Mouse (Mus musculus) lung, postnatal 10 days (tissue): ENCODE data around the gene C130074G19Rik.

Experiments
- DNase-seq: peaks from one replicate; pipeline ENCODE4 v3.0.0; 2021

C130074G19Rik gene

GRCm38 (mm10) chr1:184872069-184872819 lies 10.8 kb downstream of the C130074G19Rik start:
- no peak for DNase-seq

GRCm38 (mm10) chr1:184871506-184871905 lies 11.5 kb downstream of the C130074G19Rik start:
- peak; percentile 53 for DNase-seq

GRCm38 (mm10) chr1:184870646-184871385 lies 12.2 kb downstream of the C130074G19Rik start:
- no peak for DNase-seq

DNA sequence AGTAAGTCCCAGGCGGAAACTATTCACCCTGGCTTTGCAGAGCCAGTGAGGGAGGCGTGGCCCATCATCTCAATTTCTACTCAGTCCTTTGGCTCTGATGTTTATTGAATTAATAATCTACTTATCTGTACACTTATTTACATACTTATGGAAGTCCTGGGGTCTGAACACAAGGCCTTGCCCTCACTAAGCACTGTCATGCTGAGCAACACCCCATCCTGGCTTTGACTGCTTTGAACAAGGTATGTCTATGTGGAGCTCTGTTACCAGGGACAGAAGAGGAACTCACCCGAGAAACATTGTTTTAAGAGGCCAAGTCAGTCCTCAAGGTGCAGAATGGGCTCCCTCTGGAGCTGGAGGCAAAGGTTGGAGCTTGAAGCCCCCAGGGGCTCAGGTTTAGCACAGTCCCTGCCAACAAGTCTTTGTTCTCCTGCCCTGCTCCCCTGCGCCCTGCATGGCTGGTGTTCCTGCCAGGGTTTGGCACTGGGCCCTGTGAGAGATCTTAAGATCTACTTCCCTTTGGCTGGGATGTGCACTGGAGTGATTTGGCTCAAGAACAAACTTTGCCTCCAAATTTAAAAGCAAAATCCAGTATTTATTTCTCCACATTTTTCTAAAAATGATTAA lies 13.0 kb downstream of the C130074G19Rik start:
- DNase-seq = peak; percentile 80

DNA sequence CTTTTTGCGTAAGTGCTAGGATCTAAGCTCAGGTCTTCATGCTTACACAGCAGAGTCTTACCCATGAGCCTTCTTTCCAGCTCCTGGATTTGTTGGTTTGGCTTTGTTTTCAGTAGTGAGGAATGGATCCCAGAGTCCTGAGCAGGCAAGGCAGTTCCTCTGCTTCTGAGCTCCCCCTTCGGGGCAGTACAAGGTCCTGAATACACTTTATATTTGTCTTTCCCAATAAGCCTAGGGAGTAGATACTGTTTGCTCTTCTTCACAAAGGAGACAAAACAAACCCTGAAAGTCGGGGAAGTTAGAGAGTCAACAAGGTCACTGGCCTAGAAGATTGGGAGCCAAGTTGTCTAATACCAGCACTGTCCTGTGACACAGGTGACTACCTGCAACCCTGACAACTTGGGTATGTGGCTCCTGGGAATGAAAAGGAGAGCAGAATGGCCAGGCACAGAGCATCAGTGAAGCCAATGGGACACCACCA lies 15.3 kb downstream of the C130074G19Rik start:
- DNase-seq = no peak

DNA sequence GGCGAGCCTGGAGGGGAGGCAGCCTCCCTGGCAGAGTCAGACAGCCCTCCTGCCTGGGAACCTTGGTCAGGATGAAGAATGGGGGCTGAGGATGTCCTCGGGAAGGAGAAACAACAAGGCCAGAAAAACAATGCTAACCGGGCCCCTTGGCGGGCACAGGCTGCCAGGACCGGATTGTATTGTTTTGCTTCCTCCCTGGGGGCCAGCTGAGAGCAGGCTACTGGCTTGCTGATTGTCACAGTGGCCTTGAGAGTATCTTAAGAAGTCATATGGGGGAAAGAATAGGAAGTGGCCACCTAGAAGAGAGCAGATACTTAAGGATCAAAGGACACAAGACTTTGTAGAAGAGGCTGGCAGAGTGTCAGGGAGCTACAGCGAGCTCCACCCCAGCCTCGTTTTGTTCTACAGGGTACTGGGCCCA lies 18.6 kb downstream of the C130074G19Rik start:
- peak; percentile 74 for DNase-seq

DNA sequence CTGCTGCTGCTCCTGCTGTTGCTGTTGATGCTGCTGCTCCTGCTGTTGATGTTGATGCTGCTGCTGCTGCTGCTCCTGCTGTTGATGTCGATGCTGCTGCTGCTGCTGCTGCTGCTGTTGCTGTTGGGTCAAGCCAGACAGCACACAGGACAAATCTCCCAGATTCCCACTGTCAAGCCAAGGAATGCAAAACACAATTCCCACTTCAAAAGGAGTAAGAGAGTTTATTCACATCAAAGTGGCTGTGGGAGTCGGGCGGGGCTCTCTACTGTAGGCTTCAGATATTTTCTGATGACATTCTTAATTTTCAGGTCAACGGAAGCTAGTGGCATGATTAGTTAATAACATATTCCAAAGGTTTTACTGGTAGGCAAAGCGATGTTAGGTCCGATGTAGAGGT lies 20.4 kb downstream of the C130074G19Rik start:
- DNase-seq = no peak

- DNase-seq = no peak
These were observed 21.5 kb downstream of the C130074G19Rik start for GRCm38 (mm10) chr1:184861551-184861950.

DNA sequence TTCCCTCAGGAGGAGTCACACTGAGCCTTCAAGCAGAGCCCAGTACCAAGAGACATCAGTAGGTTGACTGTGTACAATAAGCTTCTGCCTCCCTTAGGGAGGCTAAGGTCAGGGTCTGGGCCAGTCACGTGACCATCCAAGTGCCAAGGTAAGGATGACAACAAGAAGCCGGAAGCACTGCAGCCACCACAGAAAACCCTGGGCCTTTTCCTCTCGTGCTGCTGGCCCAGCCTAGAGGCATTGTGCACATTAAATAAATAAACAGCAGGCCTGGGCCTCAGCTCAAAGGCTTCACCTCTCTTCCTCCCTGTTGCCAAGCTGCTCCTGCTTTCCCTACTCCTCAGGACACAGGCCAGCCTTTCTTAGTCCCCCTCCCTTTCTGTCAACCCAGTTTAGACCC lies 22.7 kb downstream of the C130074G19Rik start:
- DNase-seq = peak; percentile 75

- peak; percentile 60 for DNase-seq
These were observed 24.8 kb downstream of the C130074G19Rik start for GRCm38 (mm10) chr1:184858253-184858652.

GRCm38 (mm10) chr1:184857216-184857615 lies 25.8 kb downstream of the C130074G19Rik start:
- no peak for DNase-seq

DNA sequence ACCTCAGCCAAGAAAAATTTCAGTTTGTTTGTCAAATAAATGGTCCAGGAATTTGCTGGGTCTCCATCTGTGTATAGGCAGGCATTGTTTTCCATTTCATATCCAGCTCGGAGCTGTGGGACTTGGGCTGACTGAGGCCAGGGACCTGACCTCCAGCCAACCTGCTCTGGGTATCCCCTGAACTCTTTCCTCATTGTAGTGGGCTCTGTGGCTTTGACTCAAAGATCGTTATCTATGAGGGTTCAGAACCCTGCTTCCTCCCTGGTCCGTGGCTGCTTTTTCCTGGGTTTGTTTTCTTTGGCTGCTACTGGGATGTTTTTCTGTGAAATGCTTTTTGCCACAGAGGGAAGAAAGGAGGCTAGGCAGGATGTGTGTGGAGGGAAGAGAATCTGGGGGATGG lies 29.1 kb downstream of the C130074G19Rik start:
- DNase-seq = peak; percentile 22

- peak; percentile 93 for DNase-seq
These were observed 29.7 kb downstream of the C130074G19Rik start for GRCm38 (mm10) chr1:184853339-184853738.

DNA sequence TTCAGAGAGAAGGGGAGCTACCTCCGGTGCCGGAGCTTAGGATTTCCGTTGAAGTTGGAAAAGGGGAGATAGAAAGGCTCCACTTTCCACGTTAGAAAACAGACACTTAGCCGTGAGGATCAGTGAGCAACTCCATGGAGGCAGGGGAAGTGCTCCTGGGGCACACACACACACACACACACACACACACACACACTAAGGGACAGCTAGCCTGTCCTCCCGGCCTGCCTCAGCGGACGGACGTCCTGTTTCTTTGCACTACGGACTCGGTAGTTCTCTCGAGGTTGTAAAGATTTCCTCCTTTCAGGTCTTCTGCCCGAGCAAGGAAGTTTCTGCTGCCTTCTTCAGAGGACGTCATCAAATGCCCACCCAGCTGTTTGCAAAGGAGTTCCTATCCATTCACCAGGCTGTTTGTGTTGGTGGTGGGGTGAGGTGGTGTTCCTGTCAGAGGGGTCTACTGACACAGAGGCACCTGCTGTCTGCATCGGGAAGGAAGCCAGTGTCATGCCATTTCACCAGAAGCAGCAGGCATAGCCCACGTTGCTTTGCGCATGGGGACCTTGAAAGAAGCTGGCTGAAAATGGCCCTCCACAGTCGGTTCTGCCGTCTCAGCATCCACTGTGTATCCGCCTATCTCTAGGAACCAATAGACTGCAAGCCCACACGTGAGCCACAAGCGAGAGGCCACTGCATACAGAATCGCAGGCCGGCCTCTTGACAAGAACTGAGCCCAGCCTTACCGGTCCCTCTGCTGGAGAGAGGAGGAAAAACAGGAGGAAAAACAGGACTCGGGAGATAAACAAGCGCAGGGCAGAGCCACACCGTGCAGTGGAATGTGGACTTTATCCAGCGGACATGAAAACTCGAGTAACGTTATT lies 31.0 kb downstream of the C130074G19Rik start:
- peak; percentile 95 for DNase-seq

DNA sequence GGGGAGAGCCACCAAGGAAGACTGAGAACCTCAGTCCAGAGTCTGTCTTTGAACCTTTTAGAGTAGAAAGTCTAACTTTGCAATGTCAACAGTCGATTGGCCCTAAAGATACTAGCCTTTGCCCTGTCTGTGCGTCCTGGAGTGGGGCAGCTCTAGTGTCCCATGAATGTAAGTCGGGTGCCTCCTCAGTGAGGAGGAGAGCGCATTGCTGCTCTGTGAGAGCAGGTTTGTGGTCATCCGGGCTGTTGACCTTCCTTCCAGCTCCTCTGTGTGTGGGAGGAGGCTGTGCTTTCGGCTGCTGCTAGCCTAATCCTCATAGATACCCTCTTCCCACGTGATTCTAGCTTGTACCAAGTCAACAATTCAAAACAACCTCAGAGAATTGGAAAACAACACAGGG lies 31.9 kb downstream of the C130074G19Rik start:
- no peak for DNase-seq

- DNase-seq = no peak
These were observed 36.0 kb downstream of the C130074G19Rik start for GRCm38 (mm10) chr1:184846973-184847372.

GRCm38 (mm10) chr1:184846092-184846750 lies 36.8 kb downstream of the C130074G19Rik start, which contains the start of gene Marc2:
Gene Marc2 (minus strand): TSS chr1:184846451.
- DNase-seq = no peak

DNA sequence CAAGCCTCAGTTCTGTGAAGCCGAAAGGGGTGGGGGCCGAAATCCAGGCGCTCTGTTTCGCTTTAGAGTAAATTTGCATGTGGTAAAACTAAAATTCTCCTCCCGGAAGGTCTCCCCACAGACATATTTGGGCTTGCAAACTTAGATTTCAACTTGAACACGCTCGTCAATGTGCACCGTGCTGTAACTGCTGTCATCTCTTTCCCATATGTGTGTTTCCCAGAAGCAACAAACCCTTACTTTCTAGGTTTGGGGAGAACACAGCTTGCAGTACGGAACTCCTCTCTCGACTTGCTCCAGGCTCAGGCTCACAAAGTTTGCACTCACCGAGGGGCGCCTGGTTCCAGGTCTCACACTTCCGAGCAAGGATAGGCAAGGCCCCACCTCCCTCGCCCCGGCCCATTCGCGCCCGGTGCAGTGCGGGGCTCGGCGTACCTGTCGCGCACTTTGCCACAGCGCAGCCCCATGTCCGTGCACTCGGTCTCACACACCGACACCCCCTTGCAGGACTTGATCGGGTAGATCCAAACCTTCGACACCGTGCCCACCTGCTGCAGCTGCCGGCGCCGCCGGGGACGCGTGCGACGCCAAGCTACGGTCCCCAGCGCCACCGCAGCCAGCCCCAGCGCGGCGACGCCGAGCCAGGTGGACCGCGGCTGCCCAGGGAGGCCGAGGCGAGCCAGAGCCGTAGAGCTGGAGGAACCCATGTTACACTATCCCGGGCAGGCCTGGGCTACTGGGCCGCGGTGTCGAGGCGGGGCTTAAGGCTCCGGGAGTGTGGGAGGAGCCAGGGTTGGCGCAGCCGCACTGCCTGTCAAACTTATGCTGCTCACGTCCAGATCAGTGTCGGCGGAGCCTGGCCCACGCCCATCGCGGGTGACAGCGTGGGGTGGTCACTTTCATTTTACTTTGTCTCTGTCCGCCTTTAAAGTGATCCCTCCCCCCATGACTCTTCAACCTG lies 37.6 kb downstream of the C130074G19Rik start:
- DNase-seq = peak; percentile 96

DNA sequence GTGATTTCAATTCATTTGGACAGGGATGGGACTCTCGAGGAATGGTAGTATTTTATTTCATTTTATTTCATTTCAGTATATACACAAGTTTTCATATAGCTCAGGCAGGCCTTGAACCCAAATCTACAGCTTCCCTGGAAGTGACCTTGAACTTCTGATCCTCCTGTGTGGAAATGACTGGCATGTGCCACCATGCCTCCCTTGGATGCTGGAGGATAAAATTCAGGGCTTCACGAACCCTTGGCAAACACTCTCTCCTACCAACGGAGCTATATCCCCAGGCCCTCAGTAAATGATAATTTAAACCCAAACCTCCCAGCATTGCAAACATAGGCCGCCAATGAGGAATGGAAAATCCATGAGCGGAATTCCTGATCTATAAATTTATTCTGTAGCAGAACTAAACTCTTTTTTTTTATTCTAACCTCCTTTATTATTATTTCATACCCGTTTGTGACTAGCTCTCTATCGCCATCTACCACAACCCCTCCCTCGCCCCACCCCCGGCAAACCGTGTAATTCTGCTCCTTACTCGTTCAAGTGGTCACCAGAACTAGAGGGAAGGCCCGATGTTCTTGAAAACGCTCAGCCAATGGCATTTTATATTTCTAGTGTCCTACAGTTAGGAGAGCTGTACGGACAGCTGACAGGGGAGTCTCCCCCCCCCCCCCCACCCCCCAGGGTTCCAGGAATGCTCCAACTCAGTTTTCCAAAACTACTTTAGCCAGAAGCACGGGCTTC lies 38.5 kb downstream of the C130074G19Rik start:
- peak; percentile 76 for DNase-seq

GRCm38 (mm10) chr1:184837649-184838048 lies 45.4 kb downstream of the C130074G19Rik start:
- DNase-seq = no peak
